Mouse (Mus musculus) R1 (cell line): ENCODE measurements at regions not wholly inside any gene's neighbourhood (a gene's known extent, or its start where the extent isn't known, plus 50 kb on each side); places are given as distances from the start of the nearest gene placed in this dataset.

ENCODE experiments used
- DNase-seq: peaks from one replicate; pipeline ENCODE4 v3.0.0-alpha.2; 2018; ENCODE audit warnings: low read depth, low spot score

DNA sequence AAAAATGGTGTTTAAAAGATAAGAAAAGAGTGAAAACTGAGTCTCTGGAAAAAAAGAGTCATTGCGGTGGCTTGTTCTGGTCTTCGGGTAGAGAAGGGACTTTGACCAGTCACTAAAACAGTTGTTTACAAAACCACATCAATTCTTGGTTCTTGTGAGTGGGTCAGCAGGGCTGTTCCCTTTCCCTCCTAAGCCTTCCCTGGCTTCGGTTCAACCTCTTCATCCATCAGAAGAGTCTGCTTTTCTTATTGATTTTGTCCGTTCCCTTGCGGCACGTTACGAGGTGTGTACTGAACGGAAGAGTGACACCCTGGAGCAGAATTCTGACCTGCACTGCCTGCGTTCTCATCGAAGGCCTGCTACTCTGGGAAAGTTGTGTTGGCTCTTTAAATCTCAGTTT lies 229.1 kb upstream of the G2e3 start:
- DNase-seq, result no peak

- DNase-seq, result no peak
Measured at GRCm38 (mm10) chr12:51118021-51118694, 229.7 kb upstream of the G2e3 start.

DNA sequence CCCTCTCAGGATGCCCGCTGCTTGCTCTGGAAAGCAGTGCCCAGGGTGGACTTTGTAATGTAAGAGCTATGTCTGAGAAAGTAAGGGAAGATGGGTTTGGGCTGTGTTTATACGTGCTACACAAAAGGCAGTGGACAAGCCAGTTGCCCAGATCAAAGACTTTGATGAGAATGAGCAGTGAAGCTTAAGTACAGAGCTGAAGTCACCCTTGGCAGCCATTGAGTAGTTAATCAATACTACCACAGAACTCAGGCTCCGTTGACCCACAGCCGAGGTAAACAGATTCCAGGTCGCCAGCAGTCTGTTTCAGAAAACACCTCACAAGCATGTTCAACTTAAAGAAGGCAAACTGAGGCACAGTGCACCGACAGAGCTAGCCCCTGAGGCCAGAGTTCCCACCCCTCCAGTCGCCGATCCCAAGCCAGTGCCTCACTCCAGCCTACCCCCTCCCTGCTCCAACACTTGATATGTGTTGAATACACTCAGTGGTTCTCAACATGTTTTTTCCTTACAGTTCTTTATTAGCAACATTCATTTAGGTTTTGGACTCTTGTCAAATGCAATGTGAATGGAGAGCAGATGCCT lies 230.3 kb upstream of the G2e3 start:
- no peak for DNase-seq

DNA sequence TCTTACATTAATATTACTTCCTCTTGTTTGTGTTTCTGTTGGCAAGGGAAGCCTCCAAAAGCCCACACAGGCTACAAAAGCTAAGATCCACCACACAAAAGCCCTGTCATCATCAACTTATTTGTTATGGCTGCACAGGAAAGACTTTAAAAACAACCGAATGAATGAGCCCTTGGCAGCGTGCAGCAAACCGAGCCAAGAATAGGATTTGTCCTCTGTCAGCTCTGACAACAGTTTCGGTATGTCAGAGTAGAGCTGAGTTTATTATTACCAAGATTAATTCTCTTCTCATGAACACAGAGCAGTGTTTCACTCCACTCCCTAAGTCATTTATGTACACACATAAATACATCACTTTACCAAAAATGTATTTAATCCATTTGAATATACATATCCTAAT lies 236.1 kb upstream of the G2e3 start:
- DNase-seq, result no peak

- no peak for DNase-seq
Measured at GRCm38 (mm10) chr12:51108044-51108443, 239.8 kb upstream of the G2e3 start.

DNA sequence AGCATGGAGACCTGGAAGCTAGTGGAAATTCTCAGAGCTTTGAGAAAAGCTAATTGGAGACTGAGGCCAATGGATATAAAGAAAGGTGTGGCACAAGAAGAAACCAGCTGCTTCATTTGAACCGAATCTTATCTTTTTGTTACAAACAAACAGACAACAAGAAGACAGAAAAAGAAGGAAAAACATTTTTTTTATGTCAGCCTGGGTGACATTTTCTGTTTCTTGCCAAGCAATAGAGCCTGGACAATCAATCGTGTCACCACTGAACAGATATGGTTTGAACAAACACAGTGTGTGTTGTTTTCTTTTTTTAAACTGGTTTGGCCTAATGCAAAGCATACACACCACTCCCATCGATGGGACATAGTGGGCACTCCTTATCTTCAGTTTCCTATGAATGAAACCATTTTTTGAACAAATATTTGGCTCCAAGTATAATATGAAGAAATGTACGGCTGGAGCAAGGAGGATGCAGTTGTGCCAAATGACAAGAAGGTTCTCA lies 244.3 kb upstream of the G2e3 start:
- no peak for DNase-seq

DNA sequence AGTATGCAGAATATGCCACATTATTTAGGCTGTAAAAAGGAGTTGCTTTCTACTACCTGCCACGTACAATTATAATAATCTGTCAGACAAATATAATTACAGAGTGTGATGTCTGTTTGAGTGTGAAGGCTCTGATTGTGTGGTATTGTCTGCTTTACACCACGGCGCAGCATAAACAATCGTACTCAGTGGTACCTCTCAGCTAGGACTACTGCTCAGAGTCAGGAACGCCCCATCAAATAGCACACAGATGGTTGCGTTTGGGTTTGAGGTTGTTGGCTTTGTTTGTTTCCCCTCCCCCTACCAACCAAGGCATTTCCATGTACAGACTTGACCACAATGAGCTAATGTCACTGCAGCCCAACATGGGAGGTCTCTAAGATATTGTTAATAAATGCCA lies 246.2 kb upstream of the G2e3 start:
- no peak for DNase-seq

DNA sequence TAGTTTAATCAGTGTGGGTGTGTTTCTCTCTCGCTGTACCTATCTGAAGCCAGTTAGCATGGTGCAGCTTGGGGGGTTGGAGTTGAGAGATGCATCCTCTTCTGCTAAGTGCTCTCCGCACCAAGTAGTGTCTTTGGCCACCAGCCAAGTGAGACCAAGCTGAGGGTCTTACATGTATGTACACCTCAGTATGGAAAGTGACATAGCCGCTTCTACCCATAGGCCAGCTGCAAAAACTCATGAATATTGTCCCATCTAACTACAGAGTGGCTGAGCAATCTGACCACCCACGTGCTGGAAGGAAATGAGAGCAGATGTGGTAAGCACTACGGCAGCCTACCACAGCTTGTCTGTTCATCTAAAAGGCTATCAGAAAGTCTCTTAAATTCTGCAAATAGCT lies 247.0 kb upstream of the G2e3 start:
- DNase-seq, result no peak

- DNase-seq, result no peak
Measured at GRCm38 (mm10) chr12:51095974-51096373, 251.9 kb upstream of the G2e3 start.

GRCm38 (mm10) chr12:51089324-51089723 lies 258.5 kb upstream of the G2e3 start:
- DNase-seq, result no peak

GRCm38 (mm10) chr12:51081809-51082208 lies 266.1 kb upstream of the G2e3 start:
- DNase-seq, result no peak

DNA sequence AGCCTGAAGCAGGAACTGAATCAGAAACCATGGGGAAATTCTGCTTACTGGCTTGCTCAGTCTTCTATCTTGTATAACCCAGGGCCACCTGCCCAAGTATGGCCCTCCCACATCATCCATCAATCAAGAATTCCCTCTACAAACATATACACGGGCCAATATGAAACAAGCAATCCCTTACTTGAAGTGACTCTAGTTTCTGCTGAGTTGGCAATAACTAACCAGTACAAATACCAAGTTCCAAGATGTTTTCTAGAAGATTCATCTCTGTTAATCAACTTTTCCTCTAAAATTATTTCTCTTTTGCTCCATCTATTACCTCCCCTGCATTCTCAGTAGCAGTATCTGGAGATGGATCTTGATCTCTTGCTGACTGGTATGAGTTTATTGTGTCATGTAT lies 274.4 kb upstream of the G2e3 start:
- DNase-seq, result no peak

- DNase-seq, result no peak
Measured at GRCm38 (mm10) chr12:51060931-51061330, 286.9 kb upstream of the G2e3 start.

DNA sequence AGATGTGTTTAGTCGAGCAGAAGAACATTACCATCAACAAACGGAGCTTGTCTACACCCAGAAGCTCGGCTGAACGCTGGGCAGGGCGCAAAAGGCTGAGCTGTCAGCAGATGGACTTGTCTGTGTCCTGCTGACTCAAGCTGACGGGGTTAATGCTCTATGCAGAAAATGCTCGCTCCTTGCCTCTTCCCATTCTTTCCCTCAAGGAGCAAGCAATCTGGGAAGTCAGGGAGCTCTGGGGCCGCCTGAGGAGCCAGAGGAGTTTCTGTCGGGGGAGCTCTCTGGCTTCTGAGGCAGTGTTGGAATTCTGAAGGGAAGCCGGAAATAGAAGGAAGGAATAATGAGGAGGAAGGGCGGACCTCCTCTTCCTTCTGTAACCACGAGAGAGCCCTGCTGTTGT lies 289.3 kb upstream of the G2e3 start:
- peak; percentile 30 for DNase-seq

DNA sequence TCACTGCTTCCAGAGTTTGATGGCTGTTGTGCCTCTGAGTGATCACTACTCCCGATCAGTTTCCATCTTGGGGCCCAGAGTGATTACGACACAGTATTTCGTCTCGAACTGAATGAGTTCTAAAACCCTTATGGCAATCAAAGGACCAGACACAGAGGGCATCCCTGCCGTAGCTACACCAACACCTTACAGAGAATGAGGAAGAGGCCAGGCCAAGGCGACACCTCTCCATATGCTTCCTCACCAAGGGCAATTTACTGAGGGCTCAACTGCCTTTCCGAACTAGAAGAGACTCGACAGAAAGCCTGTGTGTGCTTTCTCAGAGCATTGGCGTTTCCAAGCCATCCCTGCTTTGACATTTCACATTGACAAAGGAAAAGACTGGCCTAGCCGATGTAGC lies 289.8 kb upstream of the G2e3 start:
- DNase-seq, result no peak

DNA sequence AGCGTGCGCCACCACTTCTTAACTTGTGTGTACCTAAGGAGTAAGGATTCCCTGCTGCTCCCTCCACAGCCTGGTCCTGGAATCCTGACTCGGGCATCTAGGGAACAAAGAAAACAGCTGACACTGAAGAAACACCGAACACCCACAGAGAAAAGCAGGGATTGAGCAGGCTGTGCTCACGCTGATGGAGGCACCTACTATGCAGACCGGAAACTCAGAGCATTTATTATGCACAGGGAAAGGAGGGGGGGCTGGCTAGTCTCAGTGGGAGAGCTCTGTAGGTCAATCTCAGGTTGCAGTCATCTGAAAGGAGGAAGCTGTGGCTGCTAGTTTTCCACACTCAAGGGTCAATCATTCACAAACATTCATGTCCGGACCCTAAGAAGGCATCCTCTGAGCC lies 300.7 kb upstream of the G2e3 start:
- peak; percentile 97 for DNase-seq

GRCm38 (mm10) chr12:51045437-51045836 lies 302.4 kb upstream of the G2e3 start:
- DNase-seq, result peak; percentile 28

DNA sequence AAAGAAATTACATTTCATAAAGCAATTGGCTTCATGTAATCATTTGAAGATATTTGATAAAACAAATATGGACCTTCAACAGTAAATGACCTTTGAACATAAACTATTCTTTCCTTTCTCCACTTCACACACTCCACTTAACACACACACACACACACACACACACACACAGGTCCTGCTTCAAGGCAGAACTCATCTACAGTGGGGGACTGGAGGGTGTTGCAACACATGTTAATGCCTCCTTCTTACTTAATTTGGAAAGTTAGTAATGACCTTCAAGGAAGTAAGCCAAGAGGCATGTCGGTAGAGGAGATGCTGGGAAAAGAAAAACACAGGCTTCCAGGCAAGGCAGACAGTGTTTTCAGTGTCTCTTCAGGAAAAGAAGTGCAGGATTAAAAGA lies 302.8 kb upstream of the G2e3 start:
- no peak for DNase-seq

DNA sequence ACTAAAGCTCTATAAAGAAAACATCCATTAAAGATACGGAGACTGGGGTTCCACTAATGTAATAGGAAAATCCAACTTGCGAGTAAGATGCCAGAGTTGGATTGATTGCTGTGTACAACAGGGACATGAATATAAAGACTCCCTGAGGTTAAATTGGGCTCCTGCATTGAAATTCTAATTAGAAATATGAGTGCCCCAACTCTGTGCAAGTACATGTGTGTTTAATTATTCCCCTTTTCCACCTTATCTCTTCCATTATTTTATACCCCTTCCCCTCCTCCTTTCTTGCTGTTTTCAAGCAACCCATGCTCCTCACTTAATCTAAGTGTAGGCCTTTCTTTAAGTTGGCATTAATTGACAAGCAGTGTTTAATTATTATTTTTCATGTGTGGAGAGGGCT lies 315.7 kb upstream of the G2e3 start:
- DNase-seq, result no peak

DNA sequence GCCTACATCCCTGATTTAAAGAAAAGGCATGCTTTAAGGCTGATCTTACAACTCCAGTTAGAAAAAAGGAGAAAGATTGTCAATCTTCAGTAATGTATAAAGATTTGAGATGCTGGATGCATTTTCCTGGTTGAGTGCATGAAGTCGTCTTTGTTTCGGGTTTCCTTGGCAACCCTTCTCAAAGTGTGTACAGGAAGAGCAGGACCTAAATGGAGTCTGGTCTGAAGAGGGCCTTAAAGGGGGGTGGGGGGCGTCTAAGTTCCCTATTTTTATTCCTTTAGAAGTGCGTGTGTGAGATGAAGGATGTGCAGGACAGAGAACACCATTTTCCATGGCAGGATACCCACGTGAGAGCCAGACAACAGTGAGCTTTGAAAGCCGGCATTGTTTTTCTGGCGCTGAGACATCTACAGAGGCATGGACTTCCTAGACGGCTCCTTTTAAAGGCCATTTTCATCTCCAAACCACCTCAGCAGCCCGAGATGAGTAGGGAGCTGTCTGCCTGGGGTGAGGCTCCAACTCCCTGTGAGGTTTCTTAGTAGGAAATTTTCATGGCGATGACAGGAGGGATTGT lies 319.2 kb upstream of the G2e3 start:
- peak; percentile 16 for DNase-seq

GRCm38 (mm10) chr12:51026046-51026445 lies 321.8 kb upstream of the G2e3 start:
- no peak for DNase-seq

DNA sequence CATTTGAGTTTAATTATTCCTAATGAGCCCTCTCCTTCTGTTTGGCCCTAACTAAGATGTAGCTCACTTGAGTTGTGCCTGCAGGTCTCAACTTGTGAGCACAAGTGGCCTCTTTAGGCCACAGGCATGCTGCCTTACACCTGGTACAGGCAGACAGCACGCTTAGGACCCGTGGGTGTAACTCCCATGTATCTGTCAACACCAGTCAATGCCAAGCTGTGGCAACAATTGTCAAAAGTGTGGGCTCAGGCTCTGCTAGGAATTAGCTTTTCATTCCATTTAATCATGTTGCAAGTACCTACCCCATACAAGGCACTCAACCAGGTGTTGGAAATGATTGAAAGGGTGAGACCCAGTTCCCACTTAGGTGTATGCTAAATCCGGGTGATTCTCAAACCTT lies 322.3 kb upstream of the G2e3 start:
- no peak for DNase-seq

- DNase-seq, result no peak
Measured at GRCm38 (mm10) chr12:51024057-51024743, 323.7 kb upstream of the G2e3 start.
